Mouse (Mus musculus) embryonic facial prominence, embryonic 10.5 days (tissue): ENCODE results near the gene D430041D05Rik. TPM values are rescaled to one million over a fixed set of nuclear protein-coding genes. Genes with fewer than 3 reads are reported as not detected.
A peak's percentile ranks its signal among the peaks of the same experiment; 100 is the strongest.

ENCODE experiments used
- DNase-seq: peaks from one replicate; pipeline ENCODE4 v3.0.0-alpha.2; 2017; ENCODE audit warnings: low spot score
- H3K27ac ChIP-seq: fragments of 300-500 bp; sonication (generic); replicated peaks from 2 replicates; pipeline ENCODE4 v1.5.1; 2016; ENCODE audit warnings: mild to moderate bottlenecking
- H3K27me3 ChIP-seq: fragments of 300-500 bp; sonication (generic); replicated peaks from 2 replicates; pipeline ENCODE4 v1.6.1; 2016; ENCODE audit warnings: low read depth, mild to moderate bottlenecking; ENCODE audit not compliant: poor library complexity, severe bottlenecking
- H3K36me3 ChIP-seq: fragments of 300-500 bp; sonication (generic); replicated peaks from 2 replicates; pipeline ENCODE4 v1.6.1; 2016; ENCODE audit warnings: mild to moderate bottlenecking, moderate library complexity
- H3K4me1 ChIP-seq: fragments of 300-500 bp; sonication (generic); 2 replicates; pipeline ENCODE4 v1.6.1; 2016
- H3K4me3 ChIP-seq: fragments of 300-500 bp; sonication (generic); 2 replicates; pipeline ENCODE4 v1.5.1; 2016; ENCODE audit warnings: mild to moderate bottlenecking, moderate library complexity
- H3K9me3 ChIP-seq: fragments of 300-500 bp; sonication (generic); 2 replicates; pipeline ENCODE4 v1.6.1; 2016; ENCODE audit warnings: mild to moderate bottlenecking
- WGBS: fragments of 180-500 bp; shearing (Covaris S2); methylation state at CpG from one replicate; pipeline ENCODE4 v1.1.7; 2016; 5-methylcytosine and 5-hydroxymethylcytosine counted together
- polyA plus RNA-seq: library from polyadenylated mRNA; unstranded; fragments of >200 nt; fragmentation: Nextera tagmentation; extraction: Ambion mirVana; gene quantifications from 2 replicates; pipeline ENCODE4 v1.2.1, GENCODE M21; 2016

Gene D430041D05Rik
- polyA plus RNA-seq, 1 experiment from 2014 or later = 0.60 TPM

GRCm38 (mm10) chr2:104147910-104148561, 262.8 kb downstream of the D430041D05Rik start:
- 81% methylated on average over 4 of the region's 4 CpGs for WGBS

GRCm38 (mm10) chr2:104145983-104146382, 264.8 kb downstream of the D430041D05Rik start:
- no peak overlapping the region for H3K27ac ChIP-seq
- no peak overlapping the region for H3K4me3 ChIP-seq
- H3K9me3 ChIP-seq = no peaks in the 10 kb centered on the region
- no peaks in the 10 kb centered on the region for H3K36me3 ChIP-seq
- WGBS = 63% methylated on average over 1 of the region's 1 CpGs
- H3K4me1 ChIP-seq = peaks cover 7% of the 10 kb centered on the region
- peak; percentile 18 for DNase-seq
- no peaks in the 10 kb centered on the region; the same call in 1 of the 2 replicates for H3K27me3 ChIP-seq

More at GRCm38 (mm10) chr2:104147910-104148561, 262.8 kb downstream of the D430041D05Rik start:
- H3K4me3 ChIP-seq = no peak overlapping the region
- no peaks in the 10 kb centered on the region; the same call in 1 of the 2 replicates for H3K27me3 ChIP-seq
- no peak for DNase-seq
- no peaks in the 10 kb centered on the region for H3K9me3 ChIP-seq
- no peak overlapping the region for H3K27ac ChIP-seq
- H3K36me3 ChIP-seq = no peaks in the 10 kb centered on the region
- H3K4me1 ChIP-seq = peaks cover 11% of the 10 kb centered on the region

GRCm38 (mm10) chr2:104144004-104144403, 266.8 kb downstream of the D430041D05Rik start:
- H3K4me3 ChIP-seq = no peak overlapping the region

GRCm38 (mm10) chr2:104142140-104142539, 268.7 kb downstream of the D430041D05Rik start:
- no peak for DNase-seq
- no peaks in the 10 kb centered on the region for H3K36me3 ChIP-seq
- H3K4me3 ChIP-seq = no peak overlapping the region
- WGBS = 91% methylated on average over 8 of the region's 8 CpGs
- H3K27ac ChIP-seq = no peak overlapping the region
- H3K9me3 ChIP-seq = no peaks in the 10 kb centered on the region
- H3K27me3 ChIP-seq = no peaks in the 10 kb centered on the region
- no peaks in the 10 kb centered on the region for H3K4me1 ChIP-seq

More at GRCm38 (mm10) chr2:104144004-104144403, 266.8 kb downstream of the D430041D05Rik start:
- WGBS = 89% methylated on average over 12 of the region's 12 CpGs
- Histone ChIP-seq H3K27ac (no peak overlapping the region), H3K27me3 (no peaks in the 10 kb centered on the region), H3K4me1 (no peaks in the 10 kb centered on the region), H3K36me3 (no peaks in the 10 kb centered on the region), H3K9me3 (no peaks in the 10 kb centered on the region)
- DNase-seq = no peak

GRCm38 (mm10) chr2:104135920-104136319, 274.9 kb downstream of the D430041D05Rik start:
- Histone ChIP-seq H3K36me3 (no peaks in the 10 kb centered on the region), H3K27me3 (no peaks in the 10 kb centered on the region), H3K27ac (no peak overlapping the region), H3K9me3 (no peaks in the 10 kb centered on the region), H3K4me1 (peaks cover 14% of the 10 kb centered on the region; the same call in 1 of the 2 replicates), H3K4me3 (no peak overlapping the region)
- 65% methylated on average over 2 of the region's 2 CpGs for WGBS
- DNase-seq = no peak

- no peaks in the 10 kb centered on the region for H3K27me3 ChIP-seq
- peak; percentile 74 for DNase-seq
- 50% methylated on average over 8 of the region's 8 CpGs for WGBS
Measured at GRCm38 (mm10) chr2:104134150-104135056, 276.4 kb downstream of the D430041D05Rik start.

GRCm38 (mm10) chr2:104133042-104133810, 277.6 kb downstream of the D430041D05Rik start:
- H3K27me3 ChIP-seq = 0 out of 2 replicates have a peak, but pooled peaks cover 5% of the 10 kb centered on the region
- H3K4me1 ChIP-seq = peaks cover 14% of the 10 kb centered on the region; the same call in 1 of the 2 replicates
- no peak overlapping the region for H3K4me3 ChIP-seq
- no peak for DNase-seq
- no peaks in the 10 kb centered on the region for H3K36me3 ChIP-seq
- WGBS = 42% methylated on average over 12 of the region's 12 CpGs
- no peaks in the 10 kb centered on the region for H3K9me3 ChIP-seq
- no peak overlapping the region for H3K27ac ChIP-seq

More at GRCm38 (mm10) chr2:104134150-104135056, 276.4 kb downstream of the D430041D05Rik start:
- no peaks in the 10 kb centered on the region for H3K9me3 ChIP-seq
- H3K27ac ChIP-seq = no peak overlapping the region
- no peak overlapping the region for H3K4me3 ChIP-seq
- H3K36me3 ChIP-seq = no peaks in the 10 kb centered on the region
- peaks cover 14% of the 10 kb centered on the region; the same call in 1 of the 2 replicates for H3K4me1 ChIP-seq

GRCm38 (mm10) chr2:104132266-104132859, 278.4 kb downstream of the D430041D05Rik start:
- no peaks in the 10 kb centered on the region for H3K36me3 ChIP-seq
- peaks cover 14% of the 10 kb centered on the region; the same call in 1 of the 2 replicates for H3K4me1 ChIP-seq
- WGBS = 75% methylated on average over 7 of the region's 7 CpGs

GRCm38 (mm10) chr2:104130969-104131368, 279.8 kb downstream of the D430041D05Rik start:
- Histone ChIP-seq H3K36me3 (no peaks in the 10 kb centered on the region), H3K4me1 (peaks cover 12% of the 10 kb centered on the region; the same call in 1 of the 2 replicates), H3K27me3 (peaks cover 20% of the 10 kb centered on the region), H3K27ac (no peak overlapping the region), H3K4me3 (no peak overlapping the region), H3K9me3 (no peaks in the 10 kb centered on the region)
- 60% methylated on average over 3 of the region's 3 CpGs for WGBS
- peak; percentile 60 for DNase-seq

More at GRCm38 (mm10) chr2:104132266-104132859, 278.4 kb downstream of the D430041D05Rik start:
- no peaks in the 10 kb centered on the region for H3K9me3 ChIP-seq
- no peak overlapping the region for H3K27ac ChIP-seq
- H3K27me3 ChIP-seq = peaks cover 9% of the 10 kb centered on the region; the same call in 1 of the 2 replicates
- no peak overlapping the region for H3K4me3 ChIP-seq
- DNase-seq = no peak

GRCm38 (mm10) chr2:104130165-104130564, 280.6 kb downstream of the D430041D05Rik start:
- no peak for DNase-seq
- no peak overlapping the region for H3K4me3 ChIP-seq
- no peaks in the 10 kb centered on the region for H3K36me3 ChIP-seq
- no peaks in the 10 kb centered on the region for H3K9me3 ChIP-seq
- 83% methylated on average over 6 of the region's 6 CpGs for WGBS
- no peak overlapping the region for H3K27ac ChIP-seq
- H3K27me3 ChIP-seq = peaks cover 27% of the 10 kb centered on the region
- peaks cover 11% of the 10 kb centered on the region; the same call in 1 of the 2 replicates for H3K4me1 ChIP-seq

GRCm38 (mm10) chr2:104128803-104129531, 281.8 kb downstream of the D430041D05Rik start:
- Histone ChIP-seq H3K27ac (no peak overlapping the region), H3K27me3 (peaks cover 37% of the 10 kb centered on the region), H3K4me3 (no peak overlapping the region), H3K9me3 (no peaks in the 10 kb centered on the region), H3K4me1 (peaks cover 11% of the 10 kb centered on the region; the same call in 1 of the 2 replicates), H3K36me3 (no peaks in the 10 kb centered on the region)
- no peak for DNase-seq
- 85% methylated on average over 13 of the region's 13 CpGs for WGBS
